Mouse (Mus musculus): ENCODE data around the gene B3gnt8.

DNA sequence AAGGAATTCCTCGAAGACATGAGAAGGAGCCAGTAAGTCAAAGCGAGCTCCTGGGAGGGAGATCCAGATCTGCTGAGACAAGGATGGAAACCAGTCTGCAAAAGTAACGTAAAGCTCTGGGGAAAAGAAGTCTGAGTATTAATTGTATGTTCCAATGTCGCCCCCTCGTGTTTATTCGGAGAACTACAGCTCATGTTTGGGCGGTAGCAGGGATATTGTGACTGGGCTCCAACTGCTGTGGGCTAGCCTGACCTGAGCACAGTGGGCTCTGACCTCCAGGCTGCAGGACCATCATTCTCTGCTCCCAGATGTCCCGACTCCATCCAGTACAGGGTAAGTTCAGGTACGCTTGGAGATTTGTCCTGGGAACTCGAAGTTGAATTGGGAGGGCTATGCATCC lies 26.8 kb upstream of the B3gnt8 start:
- TF ChIP-seq POLR2A (IDR thresholded peaks at IDR 0.05; ENCODE audit: extremely low read depth, insufficient read depth, low read length) (no peak), CTCF (IDR thresholded peaks at IDR 0.05; ENCODE audit: extremely low read depth, insufficient read depth, low read length) (peak; percentile 70)
